Mouse (Mus musculus) CH12.LX (cell line): ENCODE results near the gene Tmem255b.

Experiments used
- CTCF ChIP-seq, 2 experiments: IDR thresholded peaks in 1 of 2; conservative IDR thresholded peaks in 1 of 2; 2 replicates each; pipeline ENCODE4 v1.5.1; 2011 to 2012; ENCODE audit warnings: low read depth in 2 of 2, low read length in 2 of 2, improper control_type of control experiment in 1 of 2, inconsistent platforms in 1 of 2, mild to moderate bottlenecking in 1 of 2, moderate library complexity in 1 of 2
- POLR2A ChIP-seq: IDR thresholded peaks from 2 replicates; pipeline ENCODE4 v1.6.1; 2011; ENCODE audit warnings: low read depth, mild to moderate bottlenecking, improper control_type of control experiment, low read length
- ZNF384 ChIP-seq: IDR thresholded peaks from 2 replicates; pipeline ENCODE4 v1.6.1; 2012; ENCODE audit warnings: low read depth, low read length, improper control_type of control experiment, inconsistent platforms

DNA sequence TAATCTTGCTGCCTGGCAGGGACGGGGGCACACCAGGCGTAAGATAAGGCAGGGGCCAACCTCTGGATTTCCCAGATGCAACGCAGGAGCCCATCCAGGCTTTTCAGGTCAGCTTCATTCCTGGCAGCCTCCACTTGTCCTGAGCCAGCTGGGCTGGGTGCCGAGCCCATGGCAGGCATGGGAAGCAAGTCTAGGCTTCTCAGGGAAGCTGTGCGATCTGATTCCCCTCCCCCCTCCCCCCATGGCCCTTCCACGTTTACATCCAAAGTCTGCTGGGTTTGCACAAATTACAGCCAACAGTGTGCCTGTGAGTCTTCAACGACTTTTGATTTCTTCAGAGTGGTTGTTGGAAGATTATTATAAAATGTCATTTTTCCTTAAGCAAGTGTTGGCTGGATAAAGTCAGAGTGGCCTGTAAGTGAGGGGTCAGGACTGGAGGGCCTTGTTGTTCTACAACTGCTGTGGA, 46.1 kb downstream of the Tmem255b start:
- TF ChIP-seq POLR2A, result no peak
- TF ChIP-seq CTCF (conservative IDR thresholded peaks at IDR 0.05 in 1 of 2, IDR thresholded peaks at IDR 0.05 in 1 of 2; ENCODE audit: low read depth in 2 of 2, low read length in 2 of 2), result no peak
- TF ChIP-seq ZNF384, result no peak
